Mouse (Mus musculus) heart, postnatal 10 days (tissue): ENCODE results near the gene Ppp2r5a. TPM values are rescaled to one million over a fixed set of nuclear protein-coding genes. Genes with fewer than 3 reads are reported as not detected.
A peak's percentile ranks its signal among the peaks of the same experiment; 100 is the strongest.
"Not testable (repeated sequence)": the region's sequence is repeated elsewhere in the genome, so short reads cannot be mapped to it uniquely, and the experiment has no call there.

Source experiments
- DNase-seq, 2 experiments: peaks; one replicate each; pipeline ENCODE4 v3.0.0; 2021
- intact Hi-C: fragments of 180-260 bp; cut with DNase I; formaldehyde crosslinking; loops from one replicate; pipeline ENCODE4 v1.15.1; 2025
- total RNA-seq, 2 experiments: library from RNA; stranded (reverse); gene quantifications; 2 replicates each; pipeline ENCODE4 v1.2.3; 2021

Ppp2r5a gene
- 100 to 1,000 TPM; 113 to 127 TPM for total RNA-seq

DNA sequence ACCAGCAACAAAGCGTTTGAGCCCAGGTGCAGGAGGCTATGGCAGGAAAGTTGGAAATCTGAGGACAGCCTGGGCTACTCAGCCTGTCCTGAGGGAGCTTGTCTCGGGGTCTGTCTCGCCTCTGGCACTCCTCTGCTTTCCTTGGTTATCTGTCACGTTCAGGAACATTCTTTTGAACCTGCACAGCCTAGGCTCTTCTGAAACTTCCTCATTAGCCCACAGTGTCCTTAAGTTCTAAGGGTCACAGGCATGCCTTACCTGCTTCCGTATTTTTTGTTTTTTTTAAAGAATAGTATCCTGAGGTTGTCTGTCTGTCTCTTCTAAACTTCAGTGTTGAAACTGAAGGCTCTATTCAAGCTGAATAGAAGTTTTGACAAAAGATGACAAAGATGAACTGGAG is at the start of gene Ppp2r5a:
Gene Ppp2r5a, minus strand, starts transcription at position 199 of the 400 bp plus-strand sequence.
- intact Hi-C loops = no loop called here
- DNase-seq = no peak

DNA sequence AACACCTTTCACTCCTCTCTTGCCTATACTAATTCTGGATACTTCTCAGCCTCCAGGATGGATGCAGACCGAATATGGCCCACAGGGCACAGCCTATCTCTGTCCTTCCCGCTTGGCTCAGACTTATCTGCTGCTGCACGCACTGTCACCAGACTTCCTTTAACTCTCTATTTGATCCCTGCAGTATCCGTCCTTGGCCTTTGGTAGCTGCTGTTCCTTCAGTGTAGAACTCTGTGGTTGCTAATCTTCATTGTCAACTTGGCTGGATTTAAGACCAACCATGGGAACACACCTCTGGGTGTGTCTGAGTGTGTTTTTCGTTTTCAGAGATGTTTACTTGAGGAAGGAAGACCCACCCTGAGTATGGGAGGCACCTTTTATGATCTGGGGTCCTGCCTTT is 47.5 kb upstream of the Ppp2r5a start:
- DNase-seq = peak in 1 of 2 experiments; percentile 45
- intact Hi-C loops = no loop called here

DNA sequence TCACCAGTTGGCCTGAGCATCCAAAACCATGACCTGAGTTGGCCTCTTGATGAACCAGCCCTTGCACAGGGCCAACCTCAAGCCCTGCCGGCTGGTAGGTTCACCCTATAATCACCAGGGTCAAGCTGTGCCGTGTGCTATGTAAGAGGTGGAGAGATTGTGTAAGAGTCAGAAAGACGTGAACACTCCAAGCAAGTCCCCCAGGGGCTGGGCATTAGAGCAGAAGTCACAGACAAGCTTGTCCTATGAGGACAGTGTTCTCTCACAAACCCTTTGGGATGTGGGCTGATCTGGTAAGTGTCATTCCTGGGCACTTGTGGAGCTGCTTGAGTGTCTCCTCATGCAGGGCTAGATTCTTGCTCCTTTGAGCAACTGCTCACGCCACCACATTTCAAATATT is 46.5 kb upstream of the Ppp2r5a start:
- intact Hi-C loops = no loop called here
- no peak for DNase-seq

DNA sequence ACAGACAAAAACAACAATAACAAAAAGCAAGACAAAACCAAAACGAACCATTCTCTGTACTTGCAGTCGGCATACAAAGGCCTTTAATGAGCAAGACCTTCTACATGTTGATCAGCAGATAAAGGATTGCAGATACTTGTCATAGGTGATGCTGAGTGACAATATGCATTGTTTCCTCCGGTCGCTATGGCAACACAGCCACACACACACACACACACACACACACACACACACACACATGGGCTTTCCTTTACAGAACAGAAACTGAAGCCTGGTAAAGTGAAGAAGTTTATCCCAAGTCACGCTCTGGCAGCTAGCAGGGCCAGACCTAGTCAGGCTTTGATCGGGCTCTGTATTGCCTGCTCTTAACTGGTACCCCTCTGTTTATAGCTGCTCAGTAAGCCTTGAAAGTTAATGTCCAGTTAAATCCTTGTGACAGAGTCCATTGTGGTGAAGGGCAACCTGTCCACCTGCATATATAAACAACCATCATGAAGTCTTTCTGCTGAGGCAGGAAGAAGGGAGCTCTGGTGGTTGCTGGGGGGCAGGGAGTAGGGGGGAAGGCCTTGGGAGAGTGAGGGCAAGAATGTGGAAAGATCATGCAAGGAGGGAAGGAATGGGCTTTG is 44.4 kb upstream of the Ppp2r5a start:
- DNase-seq = no peak
- intact Hi-C loops = no loop called here

DNA sequence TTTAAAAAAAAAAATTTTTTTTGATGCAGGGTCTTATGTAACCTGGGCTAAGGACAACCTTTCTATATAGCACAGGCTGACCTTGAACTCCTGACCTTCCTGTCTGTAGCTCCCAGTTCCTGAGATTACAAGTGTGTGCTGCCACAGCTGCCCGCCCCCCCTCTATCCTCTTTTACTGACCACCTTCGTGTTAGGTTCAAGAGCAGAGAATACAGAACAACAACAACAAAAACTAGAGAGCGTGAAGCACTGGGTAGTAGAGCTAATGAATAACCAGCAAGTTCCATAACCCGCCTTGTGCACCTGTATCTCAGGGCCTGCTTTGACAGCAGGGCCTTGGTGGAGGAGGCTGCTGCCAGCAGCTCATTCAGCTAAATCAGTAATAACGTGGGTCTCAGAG is 43.2 kb upstream of the Ppp2r5a start:
- no peak for DNase-seq
- intact Hi-C loops = no loop called here

DNA sequence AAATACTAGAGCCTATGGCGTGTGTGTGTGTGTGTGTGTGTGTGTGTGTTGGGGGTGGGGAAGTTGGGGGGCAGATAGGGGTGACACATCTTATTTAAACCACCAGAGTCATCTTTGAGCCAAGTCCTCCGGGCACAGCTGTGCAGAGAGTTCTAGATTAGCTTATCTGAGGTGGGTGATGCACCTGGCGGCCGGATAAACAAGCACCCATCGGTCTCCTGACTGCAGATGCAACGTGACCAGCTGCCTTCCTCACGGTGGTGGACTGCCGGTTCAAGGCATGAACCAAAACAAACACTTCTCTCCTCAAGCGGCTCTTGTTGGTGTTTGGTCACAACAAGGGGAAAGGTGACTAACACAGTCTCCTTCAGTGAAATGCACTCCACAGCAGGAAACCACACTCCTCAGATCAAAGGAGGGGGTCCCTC is 42.8 kb upstream of the Ppp2r5a start:
- no peak for DNase-seq
- intact Hi-C loops = no loop called here

DNA sequence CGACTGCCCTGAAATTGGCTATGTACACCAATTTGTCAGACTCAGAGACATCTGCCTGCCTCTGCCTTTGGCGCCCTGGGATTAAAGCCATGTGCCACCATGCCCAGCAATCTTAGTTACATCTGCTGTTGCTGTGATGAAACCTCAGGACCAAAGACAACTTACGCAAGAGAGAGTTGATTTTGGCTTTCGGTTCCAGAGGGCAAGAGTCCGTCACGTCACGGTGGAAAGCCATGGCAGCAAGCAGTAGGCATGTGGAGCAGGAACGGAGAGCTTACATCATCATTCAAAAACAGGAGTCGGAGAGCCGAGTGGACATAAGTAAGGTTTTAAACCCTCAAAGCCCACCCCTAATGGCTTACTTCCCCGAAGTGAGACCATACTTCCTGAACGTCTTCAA is 42.3 kb upstream of the Ppp2r5a start:
- DNase-seq = no peak
- intact Hi-C loops = no loop called here

DNA sequence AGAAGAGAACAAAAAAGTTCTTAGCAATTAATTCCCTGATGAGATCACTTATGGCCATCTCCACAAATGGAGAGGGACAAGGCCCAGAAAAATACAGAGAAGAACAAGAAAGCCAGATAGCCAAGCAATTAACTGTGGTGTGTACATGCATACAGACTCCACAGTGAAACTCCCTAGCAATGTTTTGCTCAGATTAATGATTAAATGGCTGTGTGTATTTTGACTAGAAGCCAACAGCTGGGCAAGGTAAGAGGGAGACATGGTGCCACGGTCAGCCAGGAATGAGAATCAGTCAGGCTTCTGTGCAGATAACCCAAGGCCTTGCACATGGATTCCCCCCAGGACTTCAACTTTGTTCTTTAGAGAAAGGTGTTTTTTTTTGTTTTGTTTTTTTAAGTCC is 41.4 kb upstream of the Ppp2r5a start:
- intact Hi-C loops = no loop called here
- no peak for DNase-seq

DNA sequence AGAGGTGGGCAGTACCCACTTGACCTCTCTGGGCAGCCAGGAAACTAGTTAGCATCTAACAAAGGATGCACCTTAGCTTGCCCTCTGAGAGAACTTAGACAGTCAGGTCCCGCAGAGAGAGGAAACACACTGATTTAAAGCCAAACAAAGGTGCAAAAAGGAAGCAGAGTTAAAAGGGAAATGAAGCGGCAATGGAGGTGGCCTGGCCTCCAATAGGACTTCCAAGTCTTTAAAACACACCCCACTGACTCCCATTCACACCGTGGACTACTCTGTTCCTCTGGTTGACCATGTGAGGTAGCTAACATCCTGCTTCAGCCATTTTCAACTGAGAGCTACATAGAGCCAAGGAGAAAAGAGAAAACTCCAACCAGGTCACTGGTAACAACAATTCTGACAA is 35.9 kb upstream of the Ppp2r5a start:
- no peak for DNase-seq
- intact Hi-C loops = no loop called here

DNA sequence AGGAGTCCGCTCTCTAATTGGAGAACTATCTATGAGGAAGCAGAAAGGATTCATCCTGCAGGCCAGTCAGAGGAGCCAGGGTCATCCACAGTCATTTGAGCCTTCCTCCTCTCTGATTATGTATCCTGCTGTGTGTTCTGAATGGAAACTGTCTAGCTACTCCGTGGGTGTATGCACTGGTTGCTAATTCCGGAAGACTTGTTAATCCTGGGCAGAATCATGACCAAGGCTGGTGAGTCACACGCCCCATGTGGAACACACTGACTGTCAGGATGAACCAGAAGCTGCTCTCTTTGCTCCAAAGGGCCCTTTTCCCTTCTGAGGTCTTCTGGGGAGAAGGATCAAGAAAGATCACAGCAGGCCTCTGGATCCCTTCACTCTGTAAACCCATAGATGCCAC is 35.5 kb upstream of the Ppp2r5a start:
- intact Hi-C loops = no loop called here

DNA sequence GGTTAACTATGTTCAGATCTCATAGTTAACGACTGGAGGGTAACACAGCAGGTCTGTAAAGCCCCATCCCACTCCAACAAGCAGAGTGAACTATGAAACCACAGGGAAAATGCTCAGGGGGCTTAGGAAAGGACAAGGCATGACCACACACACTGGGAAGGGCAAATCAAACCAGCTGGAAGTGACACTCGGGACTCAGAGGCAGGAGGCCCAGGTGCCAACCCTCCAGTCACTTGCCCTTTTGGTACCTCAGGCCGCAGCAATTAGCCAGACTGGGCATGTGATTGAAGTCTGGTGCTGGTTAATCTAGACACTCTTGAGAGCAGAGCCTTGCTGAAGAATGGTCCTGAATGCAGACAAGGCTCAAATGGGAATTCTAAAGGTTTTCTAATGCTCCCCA is 33.6 kb upstream of the Ppp2r5a start:
- intact Hi-C loops = no loop called here
- peak in 1 of 2 experiments; percentile 46 for DNase-seq

More for the DNA sequence above, 35.5 kb upstream of the Ppp2r5a start:
- no peak for DNase-seq

DNA sequence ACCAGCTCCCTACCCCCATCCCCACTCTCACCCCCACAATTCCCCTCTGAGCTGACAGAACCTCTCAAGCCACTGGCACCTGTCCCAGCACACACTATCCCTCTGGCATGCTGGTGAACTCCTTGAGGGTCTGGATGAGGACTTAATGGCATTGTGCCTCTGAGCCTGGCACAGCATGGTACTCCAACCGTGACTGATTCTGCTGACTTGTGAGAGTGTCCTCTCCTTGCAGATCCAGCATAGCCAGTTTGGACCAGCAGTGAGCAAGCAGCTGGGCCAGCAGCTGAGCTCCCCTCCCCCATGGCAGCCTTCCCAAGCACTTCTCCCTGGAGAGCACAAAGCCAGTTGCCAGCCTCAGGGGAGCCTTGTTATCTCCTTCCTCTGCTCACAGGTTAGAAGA is 32.3 kb upstream of the Ppp2r5a start:
- peak; percentile 80 to 85 for DNase-seq
- intact Hi-C loops = no loop called here

DNA sequence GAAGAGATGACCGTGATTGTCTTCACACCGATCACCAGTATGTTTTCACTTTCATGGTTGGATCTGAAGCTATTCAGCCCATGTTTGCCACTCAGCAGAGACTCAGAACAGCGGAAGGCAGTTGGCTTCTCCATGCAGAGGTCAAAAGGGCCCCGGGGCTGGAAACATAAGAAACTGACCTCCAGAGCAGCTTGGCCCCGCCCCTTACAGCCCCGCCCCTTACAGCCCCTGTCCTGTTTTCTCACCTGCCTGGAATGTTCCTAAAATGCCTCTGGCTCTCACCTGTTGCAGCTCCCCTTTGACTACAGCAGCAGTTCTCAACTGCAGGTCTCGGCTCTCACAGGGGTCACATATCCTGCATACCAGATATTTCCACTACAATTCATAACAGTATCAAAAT is 29.5 kb upstream of the Ppp2r5a start:
- DNase-seq = no peak
- intact Hi-C loops = no loop called here

DNA sequence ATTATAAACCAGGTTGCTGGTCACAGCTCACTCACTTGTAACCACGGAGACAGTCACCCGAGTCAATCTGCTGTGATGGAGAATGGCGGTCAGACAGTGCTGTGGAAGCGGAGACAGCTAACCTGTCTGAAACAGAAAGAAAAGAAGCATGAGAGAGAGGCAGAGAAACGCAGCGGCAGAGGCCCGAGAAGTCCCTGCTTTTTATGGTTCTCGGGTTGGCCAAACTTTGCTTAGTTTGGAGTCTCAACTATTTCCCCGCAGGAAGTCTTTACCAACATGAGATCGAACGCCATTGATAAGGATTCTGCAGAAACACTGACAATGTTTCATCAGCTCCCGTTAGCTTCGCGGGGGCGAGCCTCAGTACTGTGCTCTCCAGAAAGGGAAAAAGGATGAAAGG is 29.0 kb upstream of the Ppp2r5a start:
- intact Hi-C loops = no loop called here
- DNase-seq = no peak

DNA sequence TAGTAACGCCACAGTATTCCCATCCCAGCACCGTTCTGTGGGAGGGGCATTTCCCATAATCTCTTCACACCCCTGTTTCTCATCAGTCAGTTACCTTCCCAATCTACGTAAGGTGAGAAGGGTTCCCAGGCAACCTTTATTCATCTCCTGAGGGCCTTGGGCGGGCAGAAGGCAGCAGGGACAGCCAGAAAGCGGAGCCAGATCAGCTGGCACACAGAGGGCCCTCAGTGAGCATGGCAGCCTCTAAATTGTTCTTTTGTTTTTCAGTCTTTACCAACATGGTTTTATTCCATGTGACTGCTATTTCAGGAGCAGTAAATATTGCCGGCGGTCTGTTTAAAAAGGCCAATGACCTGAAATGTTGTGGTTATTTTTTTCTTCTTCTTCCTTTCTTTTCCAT is 27.0 kb upstream of the Ppp2r5a start:
- DNase-seq = no peak
- intact Hi-C loops = no loop called here

DNA sequence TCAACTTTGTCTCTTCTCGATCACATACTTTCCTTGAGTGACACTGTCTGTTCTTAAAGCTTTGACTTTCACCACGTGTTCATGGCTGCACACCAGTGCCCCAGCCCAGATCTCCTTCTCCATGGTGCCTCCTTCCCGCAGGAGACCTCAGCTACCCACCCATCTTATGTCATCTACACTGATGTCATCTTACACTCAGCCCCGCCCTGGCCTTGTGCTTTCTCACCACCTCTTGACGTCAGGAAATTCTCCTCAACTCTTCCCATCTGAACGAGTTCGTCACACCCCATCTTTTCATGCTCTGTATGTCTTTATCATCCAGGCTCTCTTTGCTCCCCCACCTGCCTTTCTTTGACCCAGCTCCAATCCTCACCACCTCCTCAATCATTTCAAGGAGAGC is 22.8 kb upstream of the Ppp2r5a start:
- intact Hi-C loops = no loop called here
- no peak for DNase-seq

DNA sequence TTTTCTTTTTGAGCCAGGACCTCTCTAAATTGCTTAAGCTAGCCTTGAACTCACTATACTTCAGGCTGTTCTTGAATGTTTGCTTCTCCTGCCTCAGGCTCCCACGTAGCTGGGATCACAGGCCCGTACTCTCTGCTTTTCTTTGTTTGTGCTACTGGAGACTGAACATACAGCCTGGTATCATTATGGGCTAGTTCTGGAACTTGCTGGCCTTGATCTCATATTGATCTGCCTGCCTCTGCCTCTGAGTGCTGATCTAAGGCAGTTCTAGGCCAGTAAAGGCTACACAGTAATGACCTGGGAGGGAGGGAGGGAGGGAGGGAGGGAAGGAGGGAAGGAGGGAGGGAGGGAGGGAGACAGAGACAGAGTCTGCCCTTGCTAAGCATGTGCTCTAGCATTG is 20.1 kb upstream of the Ppp2r5a start:
- intact Hi-C loops = no loop called here

DNA sequence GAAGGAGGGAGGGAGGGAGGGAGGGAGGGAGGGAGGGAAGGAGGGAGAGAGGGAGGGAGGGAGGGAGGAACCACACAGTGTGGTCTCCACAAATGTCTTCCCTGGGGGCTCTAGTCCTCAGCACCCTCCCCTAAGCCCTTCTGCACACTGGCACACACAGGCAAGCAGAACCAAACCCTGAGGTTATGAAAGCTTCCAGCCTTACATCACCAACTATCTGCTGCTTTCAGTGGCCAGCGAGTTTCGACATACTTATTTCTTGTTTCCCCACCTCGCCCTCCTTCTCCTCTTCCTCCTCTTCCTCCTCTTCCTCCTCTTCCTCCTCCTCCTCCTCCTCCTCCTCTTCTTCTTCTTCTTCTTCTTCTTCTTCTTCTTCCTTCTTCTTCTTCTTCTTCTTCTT is 19.6 kb upstream of the Ppp2r5a start:
- DNase-seq, intact Hi-C loops: not testable (repeated sequence)

More for the DNA sequence above, 20.1 kb upstream of the Ppp2r5a start:
- no peak for DNase-seq

DNA sequence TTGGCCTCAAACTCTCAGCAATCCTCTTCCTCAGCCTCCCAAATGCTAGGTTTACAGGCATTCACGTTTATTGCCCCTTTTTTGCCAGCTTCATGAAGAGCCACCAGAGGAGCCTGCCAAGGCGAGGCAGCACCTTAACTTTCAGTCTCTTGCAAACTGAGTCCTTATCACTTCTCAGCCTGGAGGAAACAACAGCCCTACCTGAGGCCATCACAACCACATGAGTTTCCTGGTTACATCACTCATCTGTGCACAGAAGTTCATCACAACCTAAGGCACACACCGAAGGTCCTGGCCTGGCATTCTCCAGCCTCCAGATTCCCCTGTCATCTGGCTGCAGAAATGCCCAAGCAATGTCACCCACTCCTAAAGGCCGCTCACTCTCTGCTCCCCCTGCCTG is 19.1 kb upstream of the Ppp2r5a start:
- intact Hi-C loops = no loop called here
- DNase-seq = no peak

DNA sequence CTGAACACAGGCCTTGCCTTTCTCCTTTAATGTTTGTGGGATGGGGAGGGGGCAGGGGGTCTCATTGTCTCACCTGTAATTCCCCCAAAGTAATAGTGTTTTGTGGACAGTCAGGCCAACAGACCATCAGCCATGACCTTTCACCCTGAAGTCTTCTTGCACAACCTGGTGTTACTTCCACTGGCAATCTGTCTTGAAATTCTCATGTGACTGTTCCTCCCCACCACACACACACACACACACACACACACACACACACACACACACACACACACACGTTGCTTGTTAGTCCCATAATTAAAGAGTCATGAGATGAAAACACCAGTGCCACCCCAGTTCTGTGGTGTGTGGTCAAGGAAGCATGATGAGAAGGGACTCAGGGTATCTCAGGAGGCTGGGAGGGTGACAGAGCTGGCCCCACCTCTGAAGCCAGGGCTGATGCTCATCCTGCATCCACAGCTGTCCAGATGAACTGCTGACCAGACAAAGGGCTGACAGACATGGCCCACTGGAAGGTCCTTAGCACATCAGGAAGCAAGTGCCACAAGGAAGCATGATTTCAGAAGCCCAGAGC is 18.4 kb upstream of the Ppp2r5a start:
- intact Hi-C loops = no loop called here
- no peak for DNase-seq

DNA sequence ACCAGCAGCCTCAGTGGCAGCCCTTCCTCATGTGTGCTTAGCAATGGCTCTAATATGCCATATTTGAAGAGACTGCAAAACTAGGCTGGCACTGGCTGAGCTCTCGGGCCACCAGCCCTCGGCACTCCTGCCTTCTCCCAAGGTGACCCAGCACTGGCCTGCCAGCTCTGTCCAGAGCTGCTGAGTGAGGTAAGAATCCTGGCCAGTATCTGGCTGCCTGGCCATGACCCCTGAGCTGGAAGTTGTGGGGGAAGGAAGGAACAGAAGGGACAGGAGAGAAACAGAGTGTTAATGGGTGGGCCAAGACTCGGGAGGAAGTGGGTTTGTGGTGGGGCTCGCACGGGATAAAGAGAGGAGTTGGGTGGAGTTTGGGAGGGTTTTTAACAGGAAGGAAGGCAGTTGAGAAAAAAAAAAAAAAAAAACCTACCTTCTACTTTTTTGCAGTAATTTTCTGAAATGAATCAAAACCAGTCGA is 17.9 kb upstream of the Ppp2r5a start:
- intact Hi-C loops = no loop called here
- DNase-seq = peak; percentile 79 to 82

DNA sequence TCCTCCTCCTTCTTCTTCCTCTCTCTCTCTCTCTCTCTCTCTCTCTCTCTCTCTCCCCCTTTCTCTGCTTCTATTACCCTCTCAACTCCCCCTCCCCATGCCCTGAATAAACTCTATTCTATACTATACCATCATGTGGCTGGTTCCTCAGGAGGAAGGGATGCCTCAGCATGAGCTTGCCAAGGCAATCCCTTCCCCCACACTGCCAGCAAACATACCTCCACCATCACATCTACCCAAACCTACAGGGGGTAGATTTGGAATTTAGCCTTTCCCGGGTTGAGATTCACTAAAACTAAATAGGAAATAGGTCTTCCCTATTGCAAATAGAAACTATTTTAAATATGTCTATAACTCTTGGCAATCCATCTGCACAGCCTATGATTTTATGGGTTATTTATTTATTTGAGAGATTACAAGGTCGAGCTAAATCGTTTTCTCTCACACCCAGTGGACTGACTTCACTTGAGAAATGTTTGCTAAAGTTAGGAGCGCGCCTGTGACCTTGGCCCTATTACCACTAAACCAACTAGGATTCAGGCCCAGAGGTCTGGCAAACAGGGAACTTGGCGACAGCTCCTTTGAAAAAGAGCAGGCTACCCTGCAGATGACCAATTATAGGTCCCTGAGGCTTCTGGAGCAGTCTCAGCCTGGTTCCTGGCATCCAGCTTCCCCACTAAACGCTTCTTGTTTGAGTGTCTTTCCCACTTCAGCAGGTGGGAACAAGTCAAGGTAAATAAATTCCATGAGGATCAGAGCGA is 17.1 kb upstream of the Ppp2r5a start:
- intact Hi-C loops = no loop called here
- peak; percentile 86 for DNase-seq
